Mouse (Mus musculus) heart, adult 2 months (tissue): ENCODE data around the gene Egr2.
A peak's percentile ranks its signal among the peaks of the same experiment; 100 is the strongest.

Source experiments
- CTCF ChIP-seq: fragments of 200-600 bp; IDR thresholded peaks from 2 replicates; pipeline ENCODE4 v1.8.1; 2022; ENCODE audit warnings: antibody characterized with exemption, mild to moderate bottlenecking, moderate library complexity
- EP300 ChIP-seq: fragments of 200-500 bp; IDR thresholded peaks from 2 replicates; pipeline ENCODE4 v1.6.1; 2011; ENCODE audit warnings: low read depth, low read length, control low read depth; ENCODE audit not compliant: insufficient read depth
- POLR2A ChIP-seq: fragments of 200-500 bp; IDR thresholded peaks from 2 replicates; pipeline ENCODE4 v1.6.1; 2011; ENCODE audit warnings: mild to moderate bottlenecking, low read depth, low read length, control low read depth; ENCODE audit not compliant: insufficient read depth

GRCm38 (mm10) chr10:67537151-67537994, 2.1 kb downstream of the Egr2 start:
- no peak for TF ChIP-seq CTCF
- no peak for TF ChIP-seq POLR2A
- TF ChIP-seq EP300 = 0 out of 2 replicates have a peak, but pooled peaks have one; percentile 16
